Mouse (Mus musculus) E14TG2a.4 (cell line): Measurements from ENCODE around the gene 1700030J22Rik.
A peak's percentile ranks its signal among the peaks of the same experiment; 100 is the strongest.

Experiments
- H3K27me3 ChIP-seq: 2 replicates; pipeline ENCODE4 v1.6.1; 2014; ENCODE audit warnings: low read length, control low read depth; ENCODE audit not compliant: insufficient read depth
- H3K36me3 ChIP-seq: 2 replicates; pipeline ENCODE4 v1.6.1; 2014; ENCODE audit warnings: low read length, control low read depth; ENCODE audit not compliant: insufficient read depth
- H3K4me1 ChIP-seq: replicated peaks from 2 replicates; pipeline ENCODE4 v1.6.1; 2014; ENCODE audit warnings: low read depth, low read length, control low read depth
- H3K4me3 ChIP-seq: replicated peaks from 2 replicates; pipeline ENCODE4 v1.5.1; 2014; ENCODE audit warnings: mild to moderate bottlenecking, low read length
- H3K9me3 ChIP-seq: 2 replicates; pipeline ENCODE4 v1.6.1; 2014; ENCODE audit warnings: low read length, control low read depth
- CTCF ChIP-seq: conservative IDR thresholded peaks from 2 replicates; pipeline ENCODE4 v1.5.1; 2014; ENCODE audit warnings: low read length
- NANOG ChIP-seq: IDR thresholded peaks from 2 replicates; pipeline ENCODE4 v1.6.1; 2014; ENCODE audit warnings: borderline replicate concordance, low read length, mixed read lengths
- POU5F1 ChIP-seq: IDR thresholded peaks from 2 replicates; pipeline ENCODE4 v1.6.1; 2014; ENCODE audit warnings: low read length, borderline replicate concordance

The 1700030J22Rik gene

DNA sequence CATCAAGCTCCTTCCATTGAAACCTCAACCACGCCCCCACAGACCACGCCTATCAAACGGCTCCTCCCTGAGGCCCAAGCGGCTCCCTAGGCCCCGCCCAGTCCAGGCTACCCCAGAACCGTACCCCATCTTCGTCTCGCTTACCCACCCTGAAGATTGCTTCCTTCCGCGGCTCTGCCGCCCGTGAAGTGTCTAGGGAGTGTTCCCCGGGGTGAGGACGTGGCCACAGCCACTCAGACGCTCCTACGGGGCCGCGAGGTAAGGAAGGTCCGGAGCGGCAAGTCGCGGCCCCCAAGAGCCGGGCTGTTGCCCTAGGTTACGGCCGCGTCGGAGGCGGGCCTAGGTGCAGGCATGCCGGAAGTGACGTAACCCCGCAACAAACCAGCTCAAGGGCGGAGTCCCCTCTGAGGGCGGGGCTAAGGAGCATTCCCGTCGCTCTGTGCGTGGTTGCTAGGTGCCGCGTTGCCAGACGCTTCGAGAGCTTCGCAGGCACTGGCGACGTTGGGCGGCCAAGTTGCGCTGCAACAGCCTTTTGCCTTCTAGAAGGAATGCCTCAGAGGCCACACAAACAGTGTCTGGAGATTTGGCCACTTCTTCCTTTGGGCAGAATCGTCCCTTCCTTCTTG, at the start of gene 1700030J22Rik:
Gene 1700030J22Rik, minus strand, starts transcription at position 329 of the 626 bp plus-strand sequence.
- peaks cover 54% of the 10 kb centered on the region for H3K4me1 ChIP-seq
- no peaks in the 10 kb centered on the region for H3K27me3 ChIP-seq
- H3K36me3 ChIP-seq, result peaks cover 25% of the 10 kb centered on the region
- H3K4me3 ChIP-seq, result peak within 1 kb of the TSS; percentile 98
- H3K9me3 ChIP-seq, result no peaks in the 10 kb centered on the region
- TF ChIP-seq POU5F1, result no peak
- no peak for TF ChIP-seq CTCF
- no peak for TF ChIP-seq NANOG

DNA sequence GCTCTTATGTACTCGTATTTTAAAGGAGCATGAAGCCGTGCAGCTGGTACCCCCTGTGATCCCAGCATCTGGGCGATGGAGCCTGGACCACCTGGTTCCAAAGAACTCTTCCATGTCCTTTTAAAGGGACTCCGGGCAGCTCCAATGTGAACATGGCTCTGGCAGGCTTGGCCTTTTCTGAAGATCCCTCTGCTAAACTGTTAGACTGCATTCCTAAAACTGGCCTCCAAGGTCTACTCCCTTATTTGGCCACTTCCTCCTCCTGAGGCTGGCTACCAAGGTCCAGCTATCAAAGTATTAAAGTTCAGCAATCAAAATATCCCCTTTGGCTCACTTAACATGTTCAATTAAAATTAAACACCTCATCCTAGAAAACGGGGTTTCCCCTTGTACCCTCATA, 48.8 kb upstream of the 1700030J22Rik start:
- peaks cover 26% of the 10 kb centered on the region for H3K27me3 ChIP-seq
- H3K4me3 ChIP-seq, result no peak overlapping the region
- no peak for TF ChIP-seq CTCF
- peaks cover 30% of the 10 kb centered on the region for H3K4me1 ChIP-seq
- no peaks in the 10 kb centered on the region for H3K36me3 ChIP-seq
- H3K9me3 ChIP-seq, result peaks cover 5% of the 10 kb centered on the region; the same call in 1 of the 2 replicates

DNA sequence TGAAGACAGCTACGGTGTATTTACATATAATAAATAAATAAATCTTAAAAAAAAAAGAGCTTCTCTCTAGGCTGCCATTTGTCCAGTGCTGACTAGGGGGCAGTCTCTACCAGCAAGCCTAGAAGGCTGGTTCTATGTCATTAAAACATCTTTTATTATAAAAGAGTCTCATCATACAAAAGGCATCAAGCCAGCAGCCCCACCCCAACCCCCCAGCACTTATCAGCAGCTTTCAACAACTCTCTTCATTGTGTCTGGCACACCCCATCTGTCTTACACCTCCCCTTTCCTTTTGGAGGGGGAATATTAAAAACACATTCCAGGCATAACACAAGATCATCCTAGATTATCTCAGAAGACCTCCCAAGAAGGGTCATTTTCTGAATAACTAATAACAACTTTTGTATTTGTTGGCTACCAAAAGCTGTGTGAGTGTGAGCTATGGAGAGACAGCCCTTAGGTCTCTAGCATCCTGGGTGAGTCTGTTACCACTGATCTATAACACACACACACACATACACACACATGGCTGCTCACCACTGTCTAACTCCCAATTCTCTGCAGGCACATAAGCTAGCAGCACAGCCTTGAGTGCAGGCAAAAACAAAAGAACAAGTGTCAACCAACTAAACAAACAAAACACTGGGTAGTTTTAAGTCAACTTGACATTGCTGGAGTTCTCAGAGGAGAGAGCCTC, 43.7 kb upstream of the 1700030J22Rik start:
- H3K4me1 ChIP-seq, result peaks cover 29% of the 10 kb centered on the region
- no peak overlapping the region for H3K4me3 ChIP-seq
- H3K36me3 ChIP-seq, result no peaks in the 10 kb centered on the region
- H3K9me3 ChIP-seq, result peaks cover 5% of the 10 kb centered on the region; the same call in 1 of the 2 replicates
- H3K27me3 ChIP-seq, result peaks cover 35% of the 10 kb centered on the region
- TF ChIP-seq CTCF (no peak; the same call in 1 of the 2 replicates), POU5F1 (no peak)

DNA sequence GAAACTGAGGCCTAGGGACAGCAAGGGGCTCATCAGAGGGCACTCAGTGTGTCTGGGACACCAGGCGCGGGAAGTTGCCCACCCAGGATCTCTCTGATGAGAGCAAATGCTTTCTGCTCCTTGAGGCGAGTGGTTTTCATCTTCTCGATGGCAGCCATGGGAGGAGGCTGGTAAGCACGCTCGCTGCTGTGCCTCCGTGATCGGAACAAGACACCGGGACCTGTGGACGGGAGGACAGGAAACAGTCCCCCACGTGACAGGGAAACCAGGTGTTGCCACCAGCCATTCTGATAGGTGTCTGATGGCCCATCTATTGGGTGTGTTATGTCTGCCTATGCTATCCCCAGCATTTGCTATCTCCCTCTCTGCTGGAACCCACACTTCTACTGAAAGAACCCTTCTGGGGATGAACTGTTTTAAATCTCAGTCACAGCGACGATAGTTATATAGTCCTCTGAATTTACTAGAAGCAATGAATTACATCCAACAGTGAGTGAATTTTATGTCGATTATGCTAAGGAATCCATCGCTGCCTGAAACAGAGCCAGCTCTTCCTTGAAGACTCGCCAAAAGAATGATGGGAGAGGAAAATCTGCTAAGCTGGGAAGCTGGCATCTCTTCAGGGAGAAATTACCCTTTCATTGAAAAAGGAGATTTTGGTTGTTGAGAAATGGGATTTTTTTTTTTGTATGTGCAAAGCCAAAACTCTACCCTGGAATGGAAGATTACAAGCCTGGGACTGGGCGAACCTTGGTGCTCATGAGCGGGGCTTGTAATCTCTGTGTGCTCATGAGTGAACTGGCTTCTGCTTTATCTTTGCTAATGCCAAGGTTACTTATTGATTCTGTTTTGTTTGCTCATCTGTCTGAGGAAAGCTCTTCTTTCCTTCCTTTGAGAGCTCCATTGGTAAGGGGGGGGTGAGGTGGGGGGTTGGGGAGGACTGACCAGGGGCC, 40.8 kb upstream of the 1700030J22Rik start:
- Histone ChIP-seq H3K9me3 (no peaks in the 10 kb centered on the region), H3K4me1 (peaks cover 56% of the 10 kb centered on the region), H3K36me3 (no peaks in the 10 kb centered on the region), H3K27me3 (peaks cover 57% of the 10 kb centered on the region), H3K4me3 (no peak overlapping the region; the same call in 1 of the 2 replicates)
- TF ChIP-seq POU5F1, result no peak
- TF ChIP-seq NANOG, result 0 out of 2 replicates have a peak, but pooled peaks have one; percentile 27
- TF ChIP-seq CTCF, result no peak

DNA sequence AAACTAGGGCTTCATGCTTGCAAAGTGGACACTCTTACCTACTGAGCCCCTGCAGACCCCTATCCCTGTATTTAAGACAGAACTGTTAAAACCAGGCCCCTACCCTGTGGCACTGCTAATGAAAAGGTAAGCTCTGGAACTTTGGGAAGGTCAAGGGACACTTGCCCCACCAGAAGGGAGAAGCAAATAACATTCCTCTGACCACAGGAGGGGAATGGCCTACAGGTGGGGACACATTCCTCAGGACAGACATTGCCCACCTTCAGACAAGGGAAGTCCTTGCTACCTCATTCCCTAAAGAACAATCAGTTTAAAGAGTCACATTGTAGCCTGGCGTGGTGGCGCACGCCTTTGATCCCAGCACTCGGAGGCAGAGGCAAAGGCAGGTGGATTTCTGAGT, 39.1 kb upstream of the 1700030J22Rik start:
- H3K9me3 ChIP-seq, result no peaks in the 10 kb centered on the region
- no peaks in the 10 kb centered on the region for H3K36me3 ChIP-seq
- TF ChIP-seq POU5F1 (no peak), NANOG (no peak), CTCF (no peak)
- H3K27me3 ChIP-seq, result peaks cover 64% of the 10 kb centered on the region
- peaks cover 60% of the 10 kb centered on the region for H3K4me1 ChIP-seq
- H3K4me3 ChIP-seq, result 0 out of 2 replicates have a peak overlapping the region, but pooled peaks have one; percentile 4

DNA sequence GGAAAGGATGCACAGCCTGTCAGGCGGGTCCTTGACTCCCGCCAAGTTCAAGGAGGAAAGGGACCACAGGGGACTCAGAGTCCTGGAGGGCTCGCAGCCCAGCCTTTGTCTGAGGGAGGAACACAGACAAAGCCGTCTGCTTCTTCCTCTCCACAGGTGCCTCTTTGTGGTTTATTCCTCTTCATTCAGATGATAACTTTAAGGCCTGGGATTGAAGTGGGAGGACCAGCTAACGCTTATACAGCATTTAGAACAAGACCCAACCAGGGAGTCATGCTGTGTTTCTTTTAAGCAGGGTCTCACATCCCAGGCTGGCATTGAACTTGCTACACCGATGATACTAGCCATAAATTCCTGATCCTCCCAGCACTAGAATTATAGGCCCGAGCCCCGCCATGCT, 38.2 kb upstream of the 1700030J22Rik start:
- H3K4me3 ChIP-seq, result 0 out of 2 replicates have a peak overlapping the region, but pooled peaks have one; percentile 5
- TF ChIP-seq CTCF, result no peak
- TF ChIP-seq NANOG, result peak; percentile 89
- TF ChIP-seq POU5F1, result no peak
- peaks cover 64% of the 10 kb centered on the region for H3K27me3 ChIP-seq
- H3K4me1 ChIP-seq, result peaks cover 60% of the 10 kb centered on the region
- peaks cover 1% of the 10 kb centered on the region; the same call in 1 of the 2 replicates for H3K9me3 ChIP-seq
- no peaks in the 10 kb centered on the region for H3K36me3 ChIP-seq

DNA sequence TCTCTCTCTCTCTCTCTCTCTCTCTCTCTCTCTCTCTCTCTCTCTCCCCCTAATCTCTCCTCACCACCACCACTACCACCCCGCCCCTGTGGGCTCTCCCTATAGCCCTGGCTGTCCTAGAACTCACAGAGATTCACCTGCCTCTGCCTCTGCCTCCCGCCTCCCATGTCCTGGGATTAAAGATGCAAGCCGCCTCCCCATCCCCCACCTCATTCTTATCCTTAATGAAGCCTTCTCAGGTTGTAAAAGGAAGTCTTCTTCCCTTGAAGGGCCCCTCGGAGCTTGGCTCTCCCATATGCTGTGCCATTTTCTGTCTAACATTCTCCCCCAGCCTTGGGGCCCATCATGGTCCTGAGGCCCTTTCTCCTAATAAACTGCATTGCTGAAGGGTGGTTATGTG, 36.9 kb upstream of the 1700030J22Rik start:
- Histone ChIP-seq H3K27me3 (peaks cover 57% of the 10 kb centered on the region), H3K36me3 (no peaks in the 10 kb centered on the region)

DNA sequence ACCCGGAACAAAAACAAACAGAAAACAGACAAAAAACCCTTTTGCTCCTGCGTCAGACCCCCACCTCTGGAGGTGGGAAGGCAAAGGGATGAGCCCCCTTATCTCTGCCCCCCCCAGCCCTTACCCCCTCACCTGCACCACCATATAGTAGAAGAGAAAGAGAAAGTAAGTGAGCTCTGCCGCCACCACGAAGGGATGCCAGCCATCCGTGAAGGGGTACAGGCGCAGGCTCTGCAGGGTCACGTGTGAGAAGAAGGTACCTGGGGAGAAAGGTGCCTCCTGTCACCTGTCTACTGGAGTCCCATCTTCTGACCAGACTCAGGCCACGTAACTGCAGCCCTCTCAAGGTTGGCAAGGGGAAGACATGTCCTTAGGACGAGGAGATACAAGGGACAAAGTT, 32.6 kb upstream of the 1700030J22Rik start:
- Histone ChIP-seq H3K9me3 (peaks cover 47% of the 10 kb centered on the region), H3K4me1 (peaks cover 21% of the 10 kb centered on the region), H3K27me3 (peaks cover 29% of the 10 kb centered on the region), H3K36me3 (peaks cover 7% of the 10 kb centered on the region; the same call in 1 of the 2 replicates), H3K4me3 (no peak overlapping the region)
- TF ChIP-seq NANOG (no peak), CTCF (no peak), POU5F1 (no peak)

More for the DNA sequence above, 36.9 kb upstream of the 1700030J22Rik start:
- H3K9me3 ChIP-seq, result peaks cover 15% of the 10 kb centered on the region
- TF ChIP-seq POU5F1, result no peak
- no peak for TF ChIP-seq CTCF
- no peak for TF ChIP-seq NANOG
- peaks cover 60% of the 10 kb centered on the region for H3K4me1 ChIP-seq
- H3K4me3 ChIP-seq, result peak overlapping the region; percentile 8; the same call in 1 of the 2 replicates
